Mouse (Mus musculus): ENCODE measurements around the gene Foxp1. TPM values are rescaled to one million over a fixed set of nuclear protein-coding genes. Genes with fewer than 3 reads are reported as not detected.

Foxp1 gene
- polyA plus RNA-seq, 2 experiments, result 7.9 to 10.6 TPM

DNA sequence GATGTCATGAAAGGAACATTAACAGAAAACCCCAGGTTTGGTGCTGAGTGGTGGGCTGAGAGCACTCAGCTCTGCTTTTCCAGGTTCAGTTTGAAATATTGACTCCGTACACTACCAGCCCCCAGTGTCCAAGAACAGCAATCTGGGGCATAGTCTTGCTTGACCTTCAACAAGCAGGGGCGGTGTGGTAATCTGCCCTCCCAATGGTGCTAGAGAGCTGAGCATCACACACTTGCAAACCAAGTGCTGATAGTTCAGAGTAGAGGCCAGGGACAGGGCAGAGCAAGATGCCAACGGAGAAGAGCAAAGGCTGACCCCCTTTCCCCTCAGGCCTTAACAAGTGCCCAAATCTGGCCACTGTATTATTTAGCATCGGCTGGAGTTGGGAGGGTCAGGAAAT, 575.8 kb downstream of the Foxp1 start:
- DNase-seq (ENCODE audit: low read depth in 3 of 3, low spot score in 3 of 3), result no peak
- 80% methylated on average over 4 of the region's 4 CpGs for WGBS (ENCODE audit: insufficient replicate concordance)

DNA sequence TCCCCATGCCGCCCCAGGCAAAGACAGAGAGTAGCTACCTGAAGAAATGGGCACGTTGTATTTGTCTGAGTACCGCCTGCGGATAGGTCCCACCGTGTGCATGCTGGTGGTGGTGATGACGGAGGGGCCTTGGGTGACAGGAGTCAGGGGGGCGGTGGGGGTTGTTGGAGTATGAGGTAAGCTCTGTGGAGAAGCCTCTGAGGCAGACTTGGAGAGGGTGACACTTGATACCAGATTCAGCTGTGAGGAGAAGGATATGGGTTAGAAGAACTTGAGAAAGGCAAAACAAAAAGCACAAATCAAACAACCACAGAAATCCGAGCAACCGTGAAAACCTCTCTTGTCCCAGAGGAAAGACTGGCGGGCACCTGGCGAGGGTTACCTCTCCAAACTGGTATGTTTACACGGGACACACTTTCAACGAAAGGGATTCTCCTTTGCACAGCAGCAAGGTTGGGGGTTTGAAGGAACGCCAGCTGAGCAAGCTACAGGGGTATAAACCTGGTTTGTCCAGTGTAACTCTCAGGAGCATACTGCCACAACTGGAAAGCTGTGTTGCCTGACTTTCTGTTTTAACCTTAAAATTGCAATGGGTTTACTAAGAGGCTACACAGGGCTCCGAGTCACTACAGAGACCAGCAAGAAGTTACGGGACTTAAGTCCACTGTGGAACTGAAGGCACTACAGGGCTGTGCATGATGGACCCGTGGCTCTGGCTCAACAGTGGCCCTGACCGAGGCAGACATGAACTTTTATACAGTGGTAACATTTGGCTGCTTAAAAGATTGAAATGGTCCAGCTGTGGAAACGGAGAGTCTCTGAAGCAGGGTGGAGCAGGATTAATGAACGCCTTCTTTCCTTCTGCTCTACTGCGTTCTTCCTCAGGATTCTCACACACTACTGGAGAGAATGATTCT, 576.8 kb downstream of the Foxp1 start:
- WGBS (ENCODE audit: insufficient replicate concordance), result 77% methylated on average over 21 of the region's 21 CpGs
- no peak for DNase-seq (ENCODE audit: low read depth in 3 of 3, low spot score in 3 of 3)

More for the DNA sequence above, 575.8 kb downstream of the Foxp1 start:
- no peaks in the 10 kb centered on the region for H3K9me3 ChIP-seq (ENCODE audit: control insufficient read depth, low read length)
- H3K4me2 ChIP-seq (ENCODE audit: low read depth), result no peak overlapping the region
- H3K9ac ChIP-seq (replicated peaks), result no peak overlapping the region
- TF ChIP-seq EP300 (IDR thresholded peaks at IDR 0.05; ENCODE audit: low read depth) (no peak), CTCF (IDR thresholded peaks at IDR 0.05; ENCODE audit: low read depth) (no peak)
- H3K36me3 ChIP-seq (replicated peaks; ENCODE audit: control insufficient read depth, insufficient read depth, low read depth), result no peaks in the 10 kb centered on the region
- no peaks in the 10 kb centered on the region for H3K27me3 ChIP-seq (ENCODE audit: control insufficient read depth, insufficient read depth, low read length)
- H3K4me1 ChIP-seq (replicated peaks; ENCODE audit: control insufficient read depth in 2 of 2, insufficient read depth in 2 of 2, low read length in 1 of 2), result no peaks in the 10 kb centered on the region
- ATAC-seq (ENCODE audit: insufficient read depth), result no peak
- H3K4me3 ChIP-seq (ENCODE audit: insufficient read depth in 1 of 2, low read depth in 2 of 2, low read length in 2 of 2), result no peak overlapping the region
- H3K27ac ChIP-seq, result no peak overlapping the region

DNA sequence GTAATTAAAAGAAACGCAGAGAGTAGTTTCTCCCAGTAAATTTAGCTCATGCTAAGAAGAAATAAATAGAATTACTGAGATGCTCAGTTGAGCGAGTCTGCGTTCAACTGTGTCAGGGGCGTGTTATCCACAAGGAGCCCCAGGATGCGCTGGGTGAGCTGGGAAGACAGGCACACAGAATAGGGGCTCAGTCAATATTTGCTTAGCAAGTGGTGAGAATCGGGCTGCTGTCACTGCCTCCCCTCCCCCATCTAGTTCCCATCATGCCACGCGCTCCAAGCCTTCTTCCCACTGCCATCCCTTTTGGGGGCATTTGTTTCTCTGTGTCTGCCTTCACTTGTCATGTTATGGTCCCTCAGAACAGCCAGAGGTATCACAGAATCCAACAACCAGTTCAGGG, 584.2 kb downstream of the Foxp1 start:
- no peak overlapping the region for H3K4me3 ChIP-seq (ENCODE audit: insufficient read depth in 1 of 2, low read depth in 2 of 2, low read length in 2 of 2)
- DNase-seq (ENCODE audit: low read depth in 3 of 3, low spot score in 3 of 3) (no peak), ATAC-seq (ENCODE audit: insufficient read depth) (no peak)
- H3K27me3 ChIP-seq (ENCODE audit: control insufficient read depth, insufficient read depth, low read length), result no peaks in the 10 kb centered on the region
- no peaks in the 10 kb centered on the region for H3K9me3 ChIP-seq (ENCODE audit: control insufficient read depth, low read length)
- 81% methylated on average over 8 of the region's 8 CpGs for WGBS (ENCODE audit: insufficient replicate concordance)
- no peak overlapping the region for H3K4me2 ChIP-seq (ENCODE audit: low read depth)
- H3K27ac ChIP-seq, result no peak overlapping the region
- no peak for TF ChIP-seq CTCF (IDR thresholded peaks at IDR 0.05; ENCODE audit: low read depth)
- no peak for TF ChIP-seq EP300 (IDR thresholded peaks at IDR 0.05; ENCODE audit: low read depth)
- no peaks in the 10 kb centered on the region; the same call in 1 of the 2 replicates for H3K36me3 ChIP-seq (replicated peaks; ENCODE audit: control insufficient read depth, insufficient read depth, low read depth)
- H3K9ac ChIP-seq (replicated peaks), result no peak overlapping the region
- H3K4me1 ChIP-seq (replicated peaks; ENCODE audit: control insufficient read depth in 2 of 2, insufficient read depth in 2 of 2, low read length in 1 of 2), result no peaks in the 10 kb centered on the region

More for the DNA sequence above, 576.8 kb downstream of the Foxp1 start:
- H3K36me3 ChIP-seq (replicated peaks; ENCODE audit: control insufficient read depth, insufficient read depth, low read depth), result no peaks in the 10 kb centered on the region
- no peaks in the 10 kb centered on the region for H3K4me1 ChIP-seq (replicated peaks; ENCODE audit: control insufficient read depth in 2 of 2, insufficient read depth in 2 of 2, low read length in 1 of 2)
- H3K4me3 ChIP-seq (ENCODE audit: insufficient read depth in 1 of 2, low read depth in 2 of 2, low read length in 2 of 2), result no peak overlapping the region
- H3K27me3 ChIP-seq (ENCODE audit: control insufficient read depth, insufficient read depth, low read length), result no peaks in the 10 kb centered on the region
- H3K4me2 ChIP-seq (ENCODE audit: low read depth), result no peak overlapping the region
- H3K9me3 ChIP-seq (ENCODE audit: control insufficient read depth, low read length), result no peaks in the 10 kb centered on the region
- TF ChIP-seq EP300 (IDR thresholded peaks at IDR 0.05; ENCODE audit: low read depth) (no peak), CTCF (IDR thresholded peaks at IDR 0.05; ENCODE audit: low read depth) (no peak)
- H3K27ac ChIP-seq, result no peak overlapping the region
- ATAC-seq (ENCODE audit: insufficient read depth), result no peak
- H3K9ac ChIP-seq (replicated peaks), result no peak overlapping the region

DNA sequence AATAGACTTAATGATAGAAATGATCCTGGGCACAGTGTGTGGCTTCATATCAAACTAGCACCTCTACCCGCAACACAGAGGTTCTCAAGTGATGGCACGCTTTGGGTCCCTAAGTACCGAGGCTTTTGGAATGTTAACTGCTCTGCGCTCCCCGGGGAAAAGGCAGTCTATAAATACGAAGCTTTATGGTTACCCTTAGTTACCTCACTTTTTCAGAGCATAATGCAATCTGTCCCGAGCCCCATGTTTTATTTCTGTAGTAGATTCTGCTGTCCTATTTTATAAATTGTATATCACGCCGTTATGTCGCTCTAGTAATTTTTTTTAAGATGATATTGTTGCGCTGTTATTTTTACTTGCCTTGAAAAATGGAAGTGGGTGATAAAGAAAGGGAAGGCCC, 585.0 kb downstream of the Foxp1 start:
- no peak overlapping the region for H3K9ac ChIP-seq (replicated peaks)
- H3K4me3 ChIP-seq (ENCODE audit: insufficient read depth in 1 of 2, low read depth in 2 of 2, low read length in 2 of 2), result no peak overlapping the region
- H3K36me3 ChIP-seq (replicated peaks; ENCODE audit: control insufficient read depth, insufficient read depth, low read depth), result no peaks in the 10 kb centered on the region; the same call in 1 of the 2 replicates
- no peaks in the 10 kb centered on the region for H3K4me1 ChIP-seq (replicated peaks; ENCODE audit: control insufficient read depth in 2 of 2, insufficient read depth in 2 of 2, low read length in 1 of 2)
- TF ChIP-seq EP300 (IDR thresholded peaks at IDR 0.05; ENCODE audit: low read depth) (no peak), CTCF (IDR thresholded peaks at IDR 0.05; ENCODE audit: low read depth) (no peak)
- 78% methylated on average over 11 of the region's 11 CpGs for WGBS (ENCODE audit: insufficient replicate concordance)
- DNase-seq (ENCODE audit: low read depth in 3 of 3, low spot score in 3 of 3) (no peak), ATAC-seq (ENCODE audit: insufficient read depth) (no peak)
- H3K27ac ChIP-seq, result no peak overlapping the region
- no peaks in the 10 kb centered on the region for H3K9me3 ChIP-seq (ENCODE audit: control insufficient read depth, low read length)
- no peaks in the 10 kb centered on the region for H3K27me3 ChIP-seq (ENCODE audit: control insufficient read depth, insufficient read depth, low read length)
- no peak overlapping the region for H3K4me2 ChIP-seq (ENCODE audit: low read depth)

DNA sequence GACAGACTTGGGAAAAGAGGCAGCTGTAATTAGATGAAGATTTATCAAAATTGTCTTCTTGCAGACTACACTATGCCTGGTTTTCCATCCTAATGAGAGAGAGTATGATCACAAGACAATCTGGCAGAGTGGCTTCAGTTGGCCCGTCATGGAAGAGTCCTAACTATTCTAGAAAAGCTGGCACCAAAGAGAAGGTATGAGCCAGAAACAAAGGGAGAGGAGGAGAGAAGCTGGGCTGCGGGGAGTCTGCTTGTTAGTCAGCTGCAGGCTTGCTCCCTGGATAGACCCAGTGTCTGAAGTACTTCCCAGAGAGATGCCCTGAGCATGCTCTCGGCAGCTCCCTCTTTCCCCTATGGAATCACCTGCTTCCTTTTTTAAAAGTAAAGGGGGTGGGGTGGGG, 586.1 kb downstream of the Foxp1 start:
- 74% methylated on average over 3 of the region's 3 CpGs for WGBS (ENCODE audit: insufficient replicate concordance)
- no peaks in the 10 kb centered on the region for H3K9me3 ChIP-seq (ENCODE audit: control insufficient read depth, low read length)
- no peaks in the 10 kb centered on the region for H3K27me3 ChIP-seq (ENCODE audit: control insufficient read depth, insufficient read depth, low read length)
- H3K36me3 ChIP-seq (replicated peaks; ENCODE audit: control insufficient read depth, insufficient read depth, low read depth), result no peaks in the 10 kb centered on the region; the same call in 1 of the 2 replicates
- H3K4me3 ChIP-seq (ENCODE audit: insufficient read depth in 1 of 2, low read depth in 2 of 2, low read length in 2 of 2), result no peak overlapping the region
- no peak for TF ChIP-seq CTCF (IDR thresholded peaks at IDR 0.05; ENCODE audit: low read depth)
- TF ChIP-seq EP300 (IDR thresholded peaks at IDR 0.05; ENCODE audit: low read depth), result no peak
- H3K4me1 ChIP-seq (replicated peaks; ENCODE audit: control insufficient read depth in 2 of 2, insufficient read depth in 2 of 2, low read length in 1 of 2), result no peaks in the 10 kb centered on the region
- no peak overlapping the region for H3K4me2 ChIP-seq (ENCODE audit: low read depth)
- no peak overlapping the region for H3K27ac ChIP-seq
- H3K9ac ChIP-seq (replicated peaks), result no peak overlapping the region
- DNase-seq (ENCODE audit: low read depth in 3 of 3, low spot score in 3 of 3) (no peak), ATAC-seq (ENCODE audit: insufficient read depth) (no peak)
